Mouse (Mus musculus) 3T3-L1 (cell line): ENCODE data around the gene Atg4c.

Experiments
- DNase-seq: peaks from one replicate; pipeline ENCODE4 v3.0.0-alpha.2; 2015; ENCODE audit warnings: low read depth, low spot score

Gene Atg4c

DNA sequence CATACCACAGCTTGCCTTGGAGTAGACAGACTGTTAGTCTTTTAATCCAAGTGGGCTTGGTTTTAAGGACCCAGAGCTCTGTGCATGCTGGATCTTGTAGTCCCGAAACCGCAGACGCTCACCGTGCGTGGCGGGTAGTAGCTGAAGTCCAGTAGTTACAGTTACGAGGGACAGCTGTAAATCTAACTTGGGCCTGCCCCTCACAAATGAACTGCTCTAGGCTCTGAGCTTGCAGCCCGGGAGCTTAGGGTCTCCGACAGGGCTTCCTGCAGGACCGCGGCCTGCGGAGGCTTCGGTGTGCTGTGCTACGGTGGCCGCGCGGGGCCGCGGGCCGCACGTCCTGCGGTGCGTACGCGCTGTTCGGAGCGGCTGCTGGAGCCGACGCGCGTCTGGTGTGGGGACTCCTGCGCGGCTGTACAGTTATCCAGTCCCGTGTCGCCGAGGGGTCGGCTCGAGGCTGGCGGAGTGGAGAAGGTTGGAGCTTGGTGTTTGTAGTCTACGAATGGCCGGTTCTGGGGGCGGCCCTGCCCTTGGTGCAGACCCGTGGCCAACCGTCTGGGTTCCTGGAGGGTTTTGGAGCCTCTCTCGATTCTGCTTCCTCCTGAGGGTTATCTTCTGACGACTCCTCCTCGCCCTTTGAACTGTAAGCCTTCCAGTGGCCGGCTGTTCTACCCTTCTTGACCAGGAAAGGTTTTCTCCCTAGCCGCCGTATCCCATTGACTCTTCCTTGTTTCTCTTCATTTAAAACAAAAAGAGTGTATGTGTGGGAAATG lies at the start of gene Atg4c:
Gene Atg4c, plus strand, starts transcription at position 125 of the 773 bp plus-strand sequence.
- peak; percentile 78 for DNase-seq

- no peak for DNase-seq
These were observed 42.3 kb upstream of the Atg4c start for GRCm38 (mm10) chr4:99151434-99151833.

GRCm38 (mm10) chr4:99151885-99152558 lies 41.7 kb upstream of the Atg4c start:
- DNase-seq: no peak

- DNase-seq: peak; percentile 37
These were observed 37.0 kb upstream of the Atg4c start for GRCm38 (mm10) chr4:99156641-99157307.

DNA sequence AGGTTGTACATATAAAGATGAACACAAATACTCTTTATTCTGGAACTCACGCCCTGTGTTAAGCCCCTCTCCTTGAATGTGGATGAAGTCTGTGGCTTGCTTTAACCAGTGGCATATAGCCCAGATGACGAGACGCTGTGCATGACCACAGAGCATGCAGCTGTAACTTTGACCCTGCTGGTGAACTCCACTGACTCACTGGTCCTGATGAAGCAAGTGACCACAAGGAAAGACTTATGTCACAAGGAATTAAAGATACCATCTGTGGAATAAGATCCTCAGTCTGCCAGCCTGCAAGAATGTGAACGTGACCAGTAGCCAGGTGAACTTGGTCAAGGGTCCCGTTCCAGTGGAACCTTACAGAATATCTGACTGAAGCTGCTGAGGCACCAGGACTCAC lies 35.2 kb upstream of the Atg4c start:
- peak; percentile 90 for DNase-seq

DNA sequence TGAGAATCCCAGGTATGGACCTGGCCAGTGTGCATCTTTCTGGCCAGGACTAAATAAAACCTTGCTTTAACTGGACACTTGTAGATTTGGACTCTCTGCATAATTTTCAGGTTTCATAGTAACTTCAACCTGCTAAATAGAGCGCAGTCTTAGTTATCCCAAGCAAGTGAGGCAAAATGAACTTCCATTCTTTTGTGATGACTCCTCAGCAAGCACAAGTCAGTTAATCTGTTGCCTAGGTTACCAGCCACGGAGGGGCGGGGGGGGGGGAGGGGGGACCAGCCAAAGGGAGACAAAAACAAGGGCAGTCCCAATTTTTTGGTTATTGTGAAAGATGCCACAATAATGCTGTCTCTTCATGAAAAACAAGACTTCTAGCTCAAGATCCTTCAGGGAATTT lies 33.3 kb upstream of the Atg4c start:
- peak; percentile 57 for DNase-seq

DNA sequence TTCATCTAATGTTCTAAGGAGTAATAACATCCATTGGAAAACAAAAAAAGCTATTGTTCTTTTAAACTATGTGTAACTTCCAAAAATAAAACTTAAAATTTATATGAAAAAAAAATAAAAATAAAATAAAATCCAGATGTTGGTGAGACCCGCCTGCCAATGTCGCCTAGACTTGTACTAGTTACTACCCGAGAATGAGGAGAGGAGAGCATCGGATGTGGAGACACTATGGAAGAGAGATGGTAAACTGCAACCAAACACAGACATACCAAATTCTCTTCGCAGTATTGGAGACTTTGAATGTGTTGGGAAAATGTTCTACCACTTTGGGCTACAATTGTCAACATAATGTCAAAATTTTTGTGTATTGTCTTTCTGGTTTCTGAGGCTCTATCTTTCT lies 32.8 kb upstream of the Atg4c start:
- no peak for DNase-seq

DNA sequence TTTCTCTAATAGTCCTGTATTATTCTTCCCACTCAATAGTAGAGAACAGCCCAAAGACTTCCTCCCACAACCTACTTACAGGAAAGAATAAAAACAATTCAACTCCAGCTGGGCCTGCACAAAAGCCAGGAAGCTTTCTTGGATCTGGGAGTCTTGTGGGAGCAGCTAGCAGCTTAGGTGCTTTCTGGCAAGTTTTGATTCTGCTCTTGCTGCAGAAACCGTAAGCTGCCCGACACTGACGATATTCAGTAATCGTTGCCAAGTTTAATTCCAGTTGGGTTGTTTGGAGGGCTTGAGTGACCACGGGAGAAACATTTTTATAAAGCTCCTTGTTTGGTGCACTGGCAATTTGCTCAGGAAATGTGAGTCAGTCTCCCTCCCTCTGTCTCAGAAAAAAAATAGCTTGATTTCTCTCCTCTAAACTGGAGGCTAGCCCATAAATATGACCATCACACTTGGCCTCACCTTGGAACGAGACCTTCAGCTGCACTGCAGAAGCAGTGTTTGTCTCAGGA lies 32.2 kb upstream of the Atg4c start:
- DNase-seq: peak; percentile 82

DNA sequence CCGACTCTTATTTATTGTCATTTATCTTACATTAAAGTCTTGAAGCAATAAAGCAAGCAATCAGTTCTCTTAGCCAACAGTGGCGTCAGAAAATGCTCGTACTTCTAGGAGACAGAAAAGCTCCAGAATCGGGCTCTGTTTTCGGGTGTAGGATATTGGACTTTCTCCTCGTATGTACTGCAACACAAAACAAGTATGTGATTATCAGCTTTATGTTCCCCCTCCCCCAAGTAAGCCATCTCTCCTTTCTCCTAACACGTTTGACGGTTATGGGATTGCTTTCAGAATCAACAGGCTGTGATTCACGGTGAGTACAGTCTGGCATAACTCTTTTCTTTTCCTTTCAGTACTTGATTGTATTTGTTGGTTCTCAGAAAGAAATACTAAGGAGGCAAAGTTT lies 30.7 kb upstream of the Atg4c start:
- DNase-seq: peak; percentile 52

DNA sequence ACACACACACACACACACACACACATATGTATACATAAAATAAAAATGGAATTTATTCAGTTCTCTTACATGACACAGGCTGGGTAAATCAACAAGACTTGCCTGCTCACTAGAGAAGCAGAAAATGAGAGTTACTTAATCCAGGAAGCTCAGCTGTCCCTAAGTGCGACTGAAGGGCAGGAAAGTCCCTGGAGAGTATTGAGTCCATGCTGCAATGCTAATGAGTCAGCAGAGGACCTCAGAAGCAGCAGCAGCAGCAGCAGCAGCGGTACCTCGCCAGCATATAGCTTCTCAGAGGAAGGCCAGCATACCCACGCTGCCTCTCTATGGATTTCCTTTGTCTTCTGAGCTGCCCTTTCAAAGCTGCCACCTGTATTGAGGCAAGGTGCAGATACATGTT lies 30.2 kb upstream of the Atg4c start:
- DNase-seq: peak; percentile 78

DNA sequence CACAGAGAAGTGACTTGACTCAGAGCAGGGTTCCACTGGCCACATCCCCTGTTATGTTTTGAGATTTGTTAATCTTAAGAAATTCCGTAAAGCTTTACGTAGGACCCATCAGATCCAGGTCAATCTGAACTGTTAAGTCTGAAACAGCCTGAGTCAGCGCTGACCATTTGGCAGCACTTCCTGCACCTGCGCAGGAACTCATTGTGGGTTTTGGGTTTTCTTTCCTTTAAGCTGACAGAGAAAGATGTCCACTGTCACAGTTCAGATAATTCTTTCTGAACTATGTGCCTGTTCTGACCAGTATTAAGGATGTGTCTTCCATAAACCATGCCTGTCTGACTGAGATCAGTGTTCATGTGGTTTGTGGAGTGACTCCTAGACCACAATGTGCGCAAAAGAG lies 24.9 kb upstream of the Atg4c start:
- peak; percentile 70 for DNase-seq

- no peak for DNase-seq
These were observed 19.5 kb upstream of the Atg4c start for GRCm38 (mm10) chr4:99174265-99174664.

GRCm38 (mm10) chr4:99176841-99177240 lies 16.9 kb upstream of the Atg4c start:
- DNase-seq: no peak

DNA sequence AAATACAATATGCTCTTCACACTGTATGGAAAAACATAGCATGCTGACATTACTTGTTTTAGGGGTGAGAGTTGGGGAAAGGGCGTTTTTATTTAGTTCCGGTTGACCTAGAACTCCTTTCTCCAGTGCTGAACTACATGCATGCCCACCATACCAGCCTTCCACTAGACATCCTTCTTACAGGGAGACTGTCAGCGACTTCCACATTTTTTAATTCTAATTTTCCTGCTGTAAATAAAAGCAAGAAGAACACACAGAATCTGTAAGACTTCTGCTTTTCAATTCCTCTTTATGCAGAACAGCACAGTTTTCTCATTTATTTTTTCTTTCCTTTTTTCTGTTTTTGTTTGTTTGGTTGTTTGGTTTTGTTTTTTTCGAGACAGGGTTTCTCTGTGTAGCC lies 16.5 kb upstream of the Atg4c start:
- DNase-seq: no peak

DNA sequence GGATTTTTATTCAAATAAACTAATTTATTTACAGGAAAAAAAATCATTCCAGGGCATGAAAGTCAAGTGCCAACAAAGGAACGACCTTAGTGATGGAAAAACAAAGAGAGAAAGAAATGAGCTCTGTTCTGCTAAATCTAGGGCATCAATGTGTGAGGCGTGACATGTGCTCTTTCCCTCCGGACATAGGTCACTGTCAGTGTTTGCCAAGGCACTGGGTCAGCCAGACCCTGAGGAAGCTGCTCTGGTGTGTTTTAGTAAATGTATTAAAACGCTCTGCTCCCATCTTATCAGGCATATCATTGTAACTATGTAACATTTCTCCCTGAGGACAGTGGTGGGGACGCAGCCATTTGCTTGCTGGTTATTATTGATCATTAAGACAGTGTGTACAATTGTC lies 14.9 kb upstream of the Atg4c start:
- DNase-seq: no peak

DNA sequence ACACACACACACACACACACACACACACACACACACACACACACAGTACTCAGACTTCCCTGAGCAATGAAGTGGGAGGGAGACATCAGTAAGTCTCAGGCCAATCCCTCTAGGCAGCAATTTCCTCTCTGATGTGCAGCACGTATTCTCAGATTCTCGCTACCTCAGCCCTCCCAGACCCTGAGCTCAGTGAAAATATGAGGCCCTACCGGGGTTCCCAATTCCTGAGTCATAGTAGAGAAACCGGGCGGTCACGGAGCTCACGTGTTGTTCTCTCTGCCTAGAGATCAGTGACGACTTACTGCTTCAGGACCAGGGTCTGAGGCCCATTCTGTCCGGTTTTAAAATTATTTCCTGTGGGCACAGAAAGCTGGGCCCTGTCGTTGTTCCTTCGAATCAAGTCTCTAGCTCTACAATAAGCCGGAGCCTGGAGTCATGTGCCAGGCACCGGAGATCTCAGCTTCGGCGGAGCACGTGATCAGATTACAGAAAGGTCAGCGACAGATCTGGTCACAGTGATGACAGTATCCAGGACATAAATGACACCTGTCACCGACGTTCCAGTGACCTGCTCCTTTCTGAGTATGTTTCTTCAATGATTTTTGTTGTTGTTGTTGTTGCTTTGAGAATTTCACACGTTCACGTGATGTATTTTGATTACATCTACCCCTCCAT lies 14.2 kb upstream of the Atg4c start:
- peak; percentile 27 for DNase-seq

DNA sequence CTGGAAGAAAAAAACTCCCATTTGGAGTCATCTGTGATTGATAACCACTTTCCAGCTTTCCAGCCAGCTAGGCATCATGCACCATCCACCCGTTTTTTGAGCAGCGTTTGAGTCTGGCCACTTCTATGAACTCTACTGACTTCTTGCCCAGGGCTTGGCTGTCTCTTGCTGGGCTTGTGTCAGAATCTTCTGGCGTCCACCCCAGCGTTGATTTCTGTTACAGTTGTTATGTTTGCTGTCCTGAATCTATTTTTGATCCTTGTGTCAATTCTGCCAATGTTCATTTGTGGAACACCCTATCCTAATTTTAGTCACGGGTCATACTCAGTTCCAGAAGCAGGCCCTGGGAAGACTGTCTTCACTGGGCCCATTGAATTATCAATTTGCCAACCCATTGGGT lies 12.8 kb upstream of the Atg4c start:
- DNase-seq: no peak

DNA sequence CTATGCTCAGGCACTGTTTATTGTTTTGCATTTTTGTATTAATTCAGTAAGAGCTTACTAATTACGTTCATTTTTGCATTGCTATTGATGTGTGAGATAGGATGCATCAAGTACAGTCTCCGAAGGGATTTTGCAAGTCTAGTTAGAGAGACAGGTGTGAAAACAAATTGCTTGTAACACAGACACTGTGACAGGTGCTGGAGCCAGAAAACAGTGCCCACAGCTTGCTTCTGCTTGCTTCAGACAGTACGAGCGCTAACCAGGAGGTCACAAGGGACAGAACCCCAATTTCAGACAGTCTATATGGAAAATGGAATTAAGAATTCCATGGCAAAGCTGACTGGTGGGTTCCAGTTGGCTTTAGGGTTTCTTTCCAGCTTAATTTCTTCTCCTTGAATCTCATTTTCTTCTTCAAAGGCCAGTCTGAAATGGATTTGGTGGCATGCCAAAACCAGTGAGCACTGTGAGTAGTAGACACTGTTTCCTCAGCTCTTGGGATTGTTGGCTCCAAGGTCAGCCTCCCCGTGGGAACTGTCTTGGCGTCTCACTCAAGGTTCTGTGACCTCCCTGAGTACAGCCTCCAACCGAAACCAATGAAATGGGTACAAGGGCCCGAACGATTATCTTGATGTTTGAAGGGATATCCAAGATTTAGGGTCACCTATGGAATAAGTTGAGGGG lies 11.9 kb upstream of the Atg4c start:
- no peak for DNase-seq

- DNase-seq: peak; percentile 76
These were observed 10.9 kb upstream of the Atg4c start for GRCm38 (mm10) chr4:99182660-99183431.

GRCm38 (mm10) chr4:99184678-99185077 lies 9.1 kb upstream of the Atg4c start:
- no peak for DNase-seq

- no peak for DNase-seq
These were observed 8.4 kb upstream of the Atg4c start for GRCm38 (mm10) chr4:99185305-99185704.
